Mouse (Mus musculus) cerebellum, postnatal 36 days (tissue): Measurements from ENCODE around the gene Hspb1.

Source experiments
- DNase-seq, 2 experiments: peaks; one replicate each; pipeline ENCODE4 v3.0.0; 2021 to 2022; ENCODE audit warnings: mixed read lengths in 2 of 2

Hspb1 gene

GRCm38 (mm10) chr5:135913201-135913600 lies 25.5 kb downstream of the Hspb1 start:
- DNase-seq, result no peak

- peak; percentile 52 to 68 for DNase-seq
Measured at GRCm38 (mm10) chr5:135914156-135914555, 26.4 kb downstream of the Hspb1 start.

GRCm38 (mm10) chr5:135916051-135916565 lies 28.4 kb downstream of the Hspb1 start:
- DNase-seq, result no peak

GRCm38 (mm10) chr5:135916601-135917000 lies 28.9 kb downstream of the Hspb1 start:
- peak; percentile 80 to 81 for DNase-seq

GRCm38 (mm10) chr5:135917327-135918058 lies 29.8 kb downstream of the Hspb1 start:
- DNase-seq, result no peak

GRCm38 (mm10) chr5:135918059-135918437 lies 30.3 kb downstream of the Hspb1 start:
- DNase-seq, result no peak

GRCm38 (mm10) chr5:135918593-135918992 lies 30.9 kb downstream of the Hspb1 start:
- no peak for DNase-seq

- no peak for DNase-seq
Measured at GRCm38 (mm10) chr5:135919902-135920301, 32.2 kb downstream of the Hspb1 start.

- no peak for DNase-seq
Measured at GRCm38 (mm10) chr5:135923901-135924300, 36.2 kb downstream of the Hspb1 start.

GRCm38 (mm10) chr5:135929685-135930424 lies 42.1 kb downstream of the Hspb1 start:
- no peak for DNase-seq

GRCm38 (mm10) chr5:135931526-135931925 lies 43.8 kb downstream of the Hspb1 start:
- no peak for DNase-seq

- DNase-seq, result no peak
Measured at GRCm38 (mm10) chr5:135932359-135932758, 44.6 kb downstream of the Hspb1 start.

GRCm38 (mm10) chr5:135933222-135933899 lies 45.6 kb downstream of the Hspb1 start:
- DNase-seq, result no peak

- peak; percentile 61 to 72 for DNase-seq
Measured at GRCm38 (mm10) chr5:135933900-135934441, 46.3 kb downstream of the Hspb1 start.

- DNase-seq, result peak; percentile 96 to 98
Measured at GRCm38 (mm10) chr5:135934481-135935175, 46.9 kb downstream of the Hspb1 start, which contains the start of gene Ywhag. Gene Ywhag, minus strand, starts transcription at chr5:135934616.

GRCm38 (mm10) chr5:135935176-135935523 lies 47.4 kb downstream of the Hspb1 start:
- DNase-seq, result no peak

- DNase-seq, result no peak
Measured at GRCm38 (mm10) chr5:135935641-135936190, 48.0 kb downstream of the Hspb1 start.
